Mouse (Mus musculus) cerebellum, adult 2 months (tissue): ENCODE data around the gene Vps51.

Experiments used
- CTCF ChIP-seq: fragments of 200-500 bp; IDR thresholded peaks from 2 replicates; pipeline ENCODE4 v1.5.1; 2011; ENCODE audit warnings: low read depth, mild to moderate bottlenecking, control low read depth, low read length, moderate library complexity, borderline replicate concordance; ENCODE audit not compliant: insufficient read depth
- POLR2A ChIP-seq: fragments of 200-500 bp; IDR thresholded peaks from 2 replicates; pipeline ENCODE4 v1.6.1; 2011; ENCODE audit warnings: low read length, control low read depth, borderline replicate concordance; ENCODE audit not compliant: insufficient read depth

- TF ChIP-seq CTCF = no peak
- no peak for TF ChIP-seq POLR2A
Observed at GRCm38 (mm10) chr19:6068951-6069350, 8.1 kb downstream of the Vps51 start.
